Mouse (Mus musculus) heart, adult 2 months (tissue): Measurements from ENCODE around the gene Man1a2.

Experiments
- CTCF ChIP-seq: fragments of 200-600 bp; IDR thresholded peaks from 2 replicates; pipeline ENCODE4 v1.8.1; 2022; ENCODE audit warnings: antibody characterized with exemption, mild to moderate bottlenecking, moderate library complexity
- EP300 ChIP-seq: fragments of 200-500 bp; IDR thresholded peaks from 2 replicates; pipeline ENCODE4 v1.6.1; 2011; ENCODE audit warnings: low read depth, low read length, control low read depth; ENCODE audit not compliant: insufficient read depth
- POLR2A ChIP-seq: fragments of 200-500 bp; IDR thresholded peaks from 2 replicates; pipeline ENCODE4 v1.6.1; 2011; ENCODE audit warnings: mild to moderate bottlenecking, low read depth, low read length, control low read depth; ENCODE audit not compliant: insufficient read depth

GRCm38 (mm10) chr3:100684234-100684975 lies 898 bp downstream of the Man1a2 start:
- TF ChIP-seq POLR2A = no peak
- no peak for TF ChIP-seq CTCF
- TF ChIP-seq EP300 = no peak
